Mouse (Mus musculus): ENCODE data around the gene Fam222a.
A peak's percentile ranks its signal among the peaks of the same experiment; 100 is the strongest.

Gene Fam222a

DNA sequence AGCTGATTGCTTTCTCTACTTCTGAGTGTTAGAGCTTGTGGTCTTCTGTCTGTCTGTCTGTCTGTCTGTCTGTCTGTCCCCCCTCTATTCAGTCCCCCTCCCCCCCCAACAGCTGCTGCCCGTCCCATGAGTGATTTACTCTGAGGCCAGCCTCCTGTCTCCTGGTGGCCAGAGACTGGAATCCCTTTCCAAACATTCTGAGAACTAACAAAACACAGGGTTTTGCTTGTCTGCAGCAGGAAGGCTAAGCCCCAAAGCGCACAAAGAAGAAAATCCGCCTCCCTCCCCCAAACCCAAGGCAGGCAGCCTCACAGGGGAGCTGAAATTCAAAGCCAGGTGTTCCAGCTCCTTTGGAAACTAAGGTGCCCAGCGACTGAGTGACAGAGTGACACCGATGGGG is 17.9 kb downstream of the Fam222a start:
- DNase-seq: no peak

DNA sequence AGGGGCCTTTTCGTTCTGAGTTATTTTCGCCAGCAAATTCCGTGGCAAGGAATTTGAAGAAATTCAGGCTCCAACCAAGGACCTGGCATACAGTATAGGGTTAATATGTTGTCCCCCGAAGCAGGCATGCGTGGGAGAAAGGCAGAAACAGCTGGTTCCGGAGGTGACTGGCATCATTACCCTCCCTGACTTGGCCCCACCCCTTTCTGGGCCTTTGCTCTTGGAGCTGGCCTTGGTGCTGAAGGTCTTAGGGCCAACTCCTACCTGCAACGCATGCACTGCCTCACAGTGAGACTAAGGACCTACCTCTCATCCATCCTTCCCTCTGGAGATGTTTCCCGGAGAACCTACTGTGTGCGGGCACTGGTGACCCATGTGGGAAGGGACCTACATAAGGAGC is 20.1 kb downstream of the Fam222a start:
- DNase-seq: peak; percentile 88

DNA sequence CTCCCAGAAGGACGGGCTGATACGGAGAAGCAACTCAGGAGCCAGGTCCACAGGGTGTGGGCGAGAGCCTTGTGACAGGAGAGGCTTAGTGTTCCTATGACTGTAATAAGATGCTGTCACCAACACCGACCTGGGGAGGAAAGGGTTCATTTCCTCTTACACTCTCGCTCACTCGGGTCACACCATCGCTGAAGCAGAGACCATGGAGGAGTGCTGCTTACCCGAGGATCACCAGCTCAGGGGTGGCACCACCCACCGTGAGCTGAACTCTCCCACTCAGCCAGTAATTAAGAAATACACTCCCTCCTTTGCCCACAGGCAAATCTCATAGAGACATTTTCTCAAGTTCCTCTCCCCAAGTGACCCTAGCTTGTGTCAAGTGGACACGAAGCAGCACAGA is 20.6 kb downstream of the Fam222a start:
- DNase-seq: no peak

DNA sequence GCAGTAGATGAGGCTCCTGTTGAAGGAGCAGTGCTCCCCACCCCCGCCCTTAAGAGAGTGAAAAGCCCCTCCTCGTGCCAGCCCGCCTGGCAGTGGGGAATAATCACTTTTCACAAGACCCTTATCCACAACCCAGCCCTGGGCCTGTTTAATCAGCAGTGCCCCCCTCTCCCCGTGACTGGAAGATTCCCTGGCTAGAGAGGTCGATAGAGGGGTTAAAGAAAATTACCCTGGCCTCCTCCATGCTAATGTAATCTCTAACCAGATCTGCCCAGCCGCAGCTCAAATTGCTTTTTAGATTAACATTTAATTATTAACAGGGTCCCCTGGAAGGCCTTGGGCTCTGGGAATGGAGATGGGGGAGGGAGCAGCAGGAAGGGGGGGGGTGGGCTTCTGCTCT is 21.2 kb downstream of the Fam222a start:
- peak; percentile 62 for DNase-seq

DNA sequence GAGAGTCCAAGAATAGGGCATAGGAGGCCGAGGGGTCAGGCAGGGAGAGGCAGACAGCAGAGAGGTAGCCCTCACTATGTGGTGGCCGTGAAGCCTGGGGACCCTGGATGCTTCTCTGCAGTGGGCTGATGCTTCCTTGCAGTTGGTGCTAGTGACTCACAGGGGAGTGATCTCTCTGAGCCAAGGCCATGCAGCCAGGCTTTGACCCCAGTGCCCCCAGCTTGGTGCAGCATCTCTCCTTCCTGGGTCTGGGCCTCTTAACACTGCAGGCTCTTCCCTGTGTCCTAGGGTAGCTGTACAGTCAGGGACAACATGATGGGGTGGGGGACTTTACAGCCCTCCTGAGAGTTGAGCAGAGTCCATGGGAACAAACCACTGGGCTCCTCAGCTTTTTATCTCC is 21.6 kb downstream of the Fam222a start:
- DNase-seq: no peak

DNA sequence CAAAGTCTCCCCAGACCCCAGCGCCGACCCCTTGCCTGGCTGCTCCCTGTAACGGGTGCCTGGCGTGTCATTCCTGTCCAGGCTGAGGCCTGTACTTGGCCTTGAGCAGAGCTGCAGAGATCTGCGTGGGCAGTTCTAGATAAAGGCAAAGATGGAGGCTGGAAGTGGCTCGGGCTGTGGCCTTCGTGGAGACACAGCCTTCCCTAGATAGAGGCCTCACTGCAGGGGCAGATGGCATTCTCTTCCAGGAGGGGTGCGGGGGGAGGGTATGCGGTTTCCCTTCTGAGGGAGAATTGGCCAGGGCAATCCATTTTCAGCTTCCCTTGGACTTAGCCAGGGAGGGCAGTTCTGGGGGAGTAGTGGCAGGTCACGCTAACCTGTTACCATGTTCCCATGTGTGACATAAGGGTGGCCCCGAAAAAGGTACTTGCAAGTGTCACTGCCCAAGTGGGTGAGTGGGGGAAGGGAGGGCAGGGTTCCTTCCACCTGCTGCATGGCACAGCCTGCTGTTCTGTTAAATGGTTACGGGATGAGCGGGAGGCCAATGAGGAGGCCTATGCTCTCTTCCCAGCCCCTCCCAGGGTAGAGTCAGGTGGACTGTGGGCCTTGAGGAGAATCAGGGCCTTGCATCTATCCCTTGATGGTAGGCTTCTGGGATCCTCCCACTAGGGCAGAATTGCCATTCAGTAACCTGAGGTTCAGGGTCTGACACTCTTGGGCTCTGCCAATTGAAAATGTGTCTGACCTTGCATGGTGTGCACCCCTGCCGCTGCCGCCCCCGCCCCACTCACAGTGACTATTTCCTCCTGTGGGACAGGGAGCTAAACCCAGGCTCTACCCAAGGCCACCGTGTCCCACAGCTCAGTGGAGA is 22.5 kb downstream of the Fam222a start:
- DNase-seq: no peak

DNA sequence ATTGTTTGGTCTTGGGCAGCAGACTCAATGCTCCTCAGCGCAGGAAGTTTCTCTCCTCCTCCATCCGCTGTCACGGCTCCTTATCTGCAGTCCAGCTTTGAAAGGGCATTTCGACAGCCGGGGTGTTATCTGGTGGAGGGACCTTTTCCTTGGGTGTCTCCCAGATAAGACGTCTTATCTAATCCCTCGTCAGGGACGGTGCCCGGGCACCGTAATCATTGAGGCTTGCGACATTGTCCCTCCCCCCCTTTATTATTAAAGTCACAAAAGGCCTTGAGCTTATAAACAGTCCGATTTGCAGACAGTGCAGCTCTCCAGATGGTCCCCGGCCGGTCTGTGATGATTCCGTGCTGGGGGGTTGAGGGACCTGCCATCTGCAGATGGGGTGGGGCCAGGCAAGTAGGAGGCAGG is 23.3 kb downstream of the Fam222a start:
- DNase-seq: no peak

DNA sequence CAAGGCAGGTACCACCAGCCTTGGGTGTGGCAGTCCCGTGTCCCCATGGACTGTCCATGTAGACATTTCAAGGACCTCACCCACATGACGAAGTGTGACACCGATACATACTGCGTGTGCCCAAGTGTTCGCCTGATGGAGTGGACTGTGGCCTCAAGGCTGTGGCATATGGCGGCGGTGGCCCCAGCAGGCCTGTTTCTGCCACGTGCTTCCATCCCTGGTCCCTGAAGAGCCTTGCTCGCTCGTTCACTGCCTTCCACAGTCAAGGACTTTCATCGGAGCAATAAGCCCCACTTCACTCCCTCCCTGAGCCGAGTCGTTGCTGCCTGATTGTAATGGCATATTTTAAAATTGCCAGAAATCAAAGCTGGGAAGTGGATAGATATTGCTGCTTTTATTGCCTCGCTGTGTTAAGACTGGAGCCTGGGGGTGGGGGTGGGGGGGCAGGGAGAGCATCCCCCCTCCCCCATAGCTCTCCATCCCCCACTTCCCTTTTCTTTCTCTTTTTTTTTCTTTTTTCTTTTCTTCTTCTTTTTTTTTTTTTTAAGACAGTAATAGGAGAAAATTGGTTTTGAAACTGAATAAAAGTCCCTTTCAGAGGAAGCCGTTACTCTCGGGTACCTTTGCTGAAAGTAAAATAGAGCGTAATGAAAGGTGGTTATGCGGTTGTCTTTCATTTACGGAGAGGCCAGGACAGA is 24.8 kb downstream of the Fam222a start:
- no peak for DNase-seq

DNA sequence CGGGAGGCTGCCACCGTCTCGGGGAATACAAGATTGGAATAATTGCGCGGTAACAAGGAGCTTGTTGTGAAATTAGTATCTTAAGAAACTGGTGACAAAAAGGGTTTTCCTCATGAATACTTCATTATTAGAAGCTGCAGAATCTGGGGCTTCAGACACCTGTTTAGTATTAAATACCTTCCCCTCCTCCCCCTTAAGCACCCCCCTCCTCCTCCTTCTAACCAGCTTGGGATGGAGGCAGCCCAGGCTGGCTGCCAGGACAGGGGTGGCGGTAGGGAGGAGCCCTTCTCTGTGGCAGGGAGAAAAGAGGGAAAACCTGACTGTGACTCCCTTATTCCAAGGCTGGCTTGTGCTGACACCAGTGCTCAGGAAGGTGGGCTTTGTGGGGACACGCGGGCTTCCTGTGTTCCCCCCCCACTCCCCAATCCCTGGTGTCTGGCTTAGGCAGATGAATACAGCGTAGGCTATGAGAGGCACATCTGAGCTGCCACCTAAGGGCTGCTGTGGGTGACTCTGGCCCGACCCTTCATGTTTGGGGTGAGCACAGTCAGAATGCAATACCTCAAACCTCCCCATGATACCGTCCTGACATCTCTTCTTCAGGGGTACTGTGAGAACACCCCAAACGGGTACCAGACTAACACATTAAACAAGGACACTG is 25.5 kb downstream of the Fam222a start:
- DNase-seq: no peak

DNA sequence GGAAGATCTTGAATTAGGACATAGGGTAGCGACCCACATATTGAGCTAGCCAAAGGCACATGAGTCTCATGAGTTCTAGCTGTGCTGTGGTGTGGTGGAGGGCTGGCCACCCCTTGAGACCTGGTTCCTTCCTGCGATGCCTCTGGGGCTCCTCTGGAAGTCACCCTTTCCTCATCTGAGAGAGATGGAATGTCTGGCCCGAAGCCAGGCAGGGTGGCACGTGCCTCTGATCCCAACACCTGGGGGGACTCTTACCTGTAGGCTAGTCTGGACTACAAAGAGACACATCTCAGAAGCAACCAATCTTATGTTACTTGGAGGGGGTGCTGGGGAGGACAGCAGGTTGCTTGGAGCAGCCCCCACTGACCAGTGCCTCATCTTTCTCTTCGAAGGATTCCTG is 26.1 kb downstream of the Fam222a start:
- peak; percentile 48 for DNase-seq

DNA sequence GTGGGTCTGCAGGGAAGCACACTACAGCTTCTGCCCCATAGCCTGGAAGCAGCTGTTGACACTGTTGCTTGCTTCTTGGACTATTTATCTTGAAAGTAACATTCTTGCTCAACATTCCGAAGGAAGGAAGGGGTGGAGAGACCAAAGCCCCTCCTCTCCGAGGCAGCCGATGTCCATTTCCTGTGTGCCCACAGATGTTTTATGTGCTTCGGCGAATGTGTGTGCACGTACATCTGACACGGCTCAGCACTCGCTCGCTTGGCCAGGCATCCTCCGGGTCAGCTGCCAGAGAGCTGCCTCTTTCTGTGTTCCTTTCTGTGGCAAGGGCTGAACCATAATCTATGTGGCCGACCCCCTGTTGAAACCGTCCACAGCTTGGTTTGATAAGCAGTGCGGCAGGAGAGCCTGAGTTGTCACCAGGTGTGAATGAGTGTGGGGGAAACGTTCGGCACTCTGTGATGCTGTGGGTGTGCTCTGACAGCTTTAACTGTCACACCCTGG is 27.0 kb downstream of the Fam222a start:
- DNase-seq: peak; percentile 64

DNA sequence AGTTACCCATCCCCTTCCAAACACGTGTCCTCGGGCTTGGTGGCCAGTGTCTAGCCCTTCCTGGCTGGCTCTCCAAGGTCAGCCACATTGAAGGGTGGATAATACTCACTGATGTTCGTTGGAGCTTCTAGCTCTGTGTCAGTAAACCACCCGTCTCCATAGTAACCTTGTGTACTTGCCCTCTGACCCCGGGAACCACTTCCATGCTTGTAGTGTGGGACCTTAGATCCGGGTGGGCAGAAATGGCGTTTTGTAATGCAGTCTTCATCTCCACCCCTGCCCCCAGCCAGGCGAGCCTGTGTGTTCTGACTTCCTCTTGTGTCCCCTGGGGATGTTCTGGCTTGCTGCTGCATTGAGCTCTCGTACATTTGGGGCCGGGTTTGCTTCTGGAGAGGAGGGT is 28.8 kb downstream of the Fam222a start:
- DNase-seq: peak; percentile 46

DNA sequence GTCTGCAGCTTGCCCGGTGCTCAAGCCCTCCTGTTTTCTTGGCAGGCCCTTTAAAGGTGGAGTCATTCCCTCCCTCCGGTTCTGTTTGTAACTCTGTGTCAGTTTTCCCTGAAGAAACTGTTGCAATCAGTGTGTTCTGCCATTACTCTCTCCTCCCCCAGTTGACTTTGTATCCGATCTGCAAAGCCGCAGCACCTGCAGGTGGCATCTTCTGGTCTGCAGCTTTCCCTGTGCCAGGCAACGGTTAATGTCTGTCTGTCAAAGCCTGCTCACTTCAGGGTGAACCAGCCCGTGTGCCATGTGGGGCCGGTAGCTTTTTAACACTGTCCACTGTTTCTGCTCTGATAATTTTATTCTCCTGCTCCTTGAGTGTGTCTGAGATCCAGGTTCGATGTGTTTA is 29.4 kb downstream of the Fam222a start:
- no peak for DNase-seq

DNA sequence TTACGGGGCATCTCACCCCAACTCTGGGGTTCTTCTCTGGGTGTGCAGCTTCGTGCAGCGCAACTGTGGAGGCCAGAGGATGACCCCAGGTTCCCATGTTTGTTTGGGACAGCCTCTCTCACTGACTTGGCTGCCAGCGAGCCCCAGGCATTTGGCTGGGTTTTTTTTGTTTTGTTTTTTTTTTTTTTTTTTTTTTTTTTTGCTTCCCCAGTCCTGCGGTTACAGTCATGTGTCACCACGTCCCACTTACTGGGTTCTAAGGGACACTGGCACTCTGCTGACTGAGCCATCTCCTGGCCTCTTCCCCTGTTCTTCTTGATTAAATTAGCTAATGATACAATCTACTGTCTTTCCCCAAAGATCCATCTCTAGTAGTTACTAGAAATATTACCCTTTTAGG is 29.8 kb downstream of the Fam222a start:
- DNase-seq: no peak

DNA sequence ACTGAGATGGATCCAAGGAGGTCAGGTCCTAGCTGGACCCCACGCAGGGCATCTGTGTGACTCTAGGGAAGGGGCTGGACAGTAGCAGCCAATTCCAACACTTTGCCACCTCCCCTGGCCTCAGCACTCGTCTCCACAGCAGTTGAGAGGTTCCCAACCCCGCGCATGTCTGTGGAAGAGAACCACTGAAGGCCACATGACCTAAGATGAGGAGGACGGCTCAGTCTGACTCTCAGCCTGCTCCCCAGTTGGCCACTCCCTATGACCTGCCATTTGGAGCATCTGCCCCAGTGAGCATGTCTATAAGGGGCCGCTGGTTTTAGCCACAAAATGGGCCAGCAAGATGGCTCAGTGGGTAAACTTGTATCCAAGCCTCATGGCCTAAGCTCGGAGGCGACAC is 34.2 kb downstream of the Fam222a start:
- DNase-seq: no peak

DNA sequence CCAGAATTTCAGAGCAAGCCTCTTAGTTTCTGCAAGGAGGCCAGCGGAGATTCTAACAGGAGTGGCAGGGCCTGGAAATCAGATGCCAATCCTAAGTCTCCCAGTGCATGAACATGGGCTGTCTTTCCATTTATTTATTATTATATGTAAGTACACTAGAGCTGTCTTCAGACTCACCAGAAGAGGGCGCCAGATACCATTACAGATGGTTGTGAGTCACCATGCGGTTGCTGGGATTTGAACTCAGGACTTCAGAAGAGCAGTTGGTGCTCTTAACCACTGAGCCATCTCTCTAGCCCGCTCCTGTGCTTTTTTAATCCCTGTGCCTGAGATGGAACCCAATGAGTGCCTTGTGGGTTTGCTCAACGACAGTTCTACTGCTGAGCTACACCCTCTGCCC is 36.2 kb downstream of the Fam222a start:
- DNase-seq: no peak

DNA sequence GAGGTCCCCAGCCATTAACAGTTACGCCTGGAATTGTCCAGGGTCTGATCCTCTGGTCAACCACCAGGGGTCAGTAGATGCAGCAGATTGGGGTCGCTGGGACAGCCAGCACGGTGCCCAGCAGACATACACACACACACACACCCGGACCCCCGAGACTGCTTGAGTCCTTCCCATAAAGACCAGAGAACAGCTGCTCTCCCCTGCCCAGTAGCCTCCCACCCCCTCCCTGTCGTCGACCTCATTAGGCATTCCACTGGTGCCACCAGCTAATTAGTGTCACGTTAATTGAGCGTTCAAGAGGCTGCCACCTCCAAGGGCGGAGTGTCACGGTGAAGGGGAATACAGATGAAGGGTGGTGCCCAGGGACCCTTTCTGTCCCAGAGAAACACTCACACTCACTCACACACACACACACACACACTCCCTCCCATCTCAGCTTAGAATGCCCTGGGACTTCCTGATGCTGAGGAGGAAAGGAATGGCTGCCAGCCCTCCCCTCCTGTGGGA is 37.0 kb downstream of the Fam222a start:
- no peak for DNase-seq

DNA sequence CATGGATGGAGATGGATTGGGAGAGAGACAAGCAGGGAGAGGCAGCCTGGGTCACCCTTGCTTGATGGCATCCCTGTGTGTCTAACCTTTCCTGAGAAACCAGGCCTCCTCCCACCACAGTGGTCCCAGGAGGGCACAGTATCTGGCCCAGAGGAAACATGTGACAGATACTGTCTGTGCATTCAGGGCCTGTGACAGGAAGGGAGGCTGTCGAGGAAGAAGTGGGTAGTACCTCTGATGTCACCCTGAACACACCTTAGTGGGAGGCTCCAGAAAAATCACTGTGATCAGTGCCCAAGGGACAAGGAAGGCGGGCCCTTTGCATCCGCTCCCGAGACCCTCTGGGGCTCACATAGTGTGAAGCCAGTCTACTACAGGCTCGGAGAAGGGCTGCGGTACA is 38.2 kb downstream of the Fam222a start:
- no peak for DNase-seq

DNA sequence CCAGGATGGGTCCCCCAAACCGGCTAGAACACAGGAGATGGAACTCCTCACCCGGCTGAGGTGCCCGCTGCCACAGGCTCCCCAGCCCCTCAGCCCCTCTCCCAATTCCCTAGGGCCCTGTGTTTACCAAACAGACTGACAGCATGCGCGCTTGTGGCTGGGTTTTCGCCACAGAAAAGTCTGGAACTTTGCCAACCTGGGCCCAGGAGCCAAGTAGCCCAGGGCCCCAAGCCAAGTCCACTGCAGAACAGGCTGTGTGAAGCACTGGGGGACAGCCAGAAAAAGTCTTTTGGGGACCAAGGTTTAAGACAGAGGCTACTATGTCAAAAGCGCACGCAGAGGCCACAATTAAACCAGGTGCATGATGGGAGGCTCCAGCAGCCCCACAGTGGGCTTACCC is 39.8 kb downstream of the Fam222a start:
- peak; percentile 78 for DNase-seq

DNA sequence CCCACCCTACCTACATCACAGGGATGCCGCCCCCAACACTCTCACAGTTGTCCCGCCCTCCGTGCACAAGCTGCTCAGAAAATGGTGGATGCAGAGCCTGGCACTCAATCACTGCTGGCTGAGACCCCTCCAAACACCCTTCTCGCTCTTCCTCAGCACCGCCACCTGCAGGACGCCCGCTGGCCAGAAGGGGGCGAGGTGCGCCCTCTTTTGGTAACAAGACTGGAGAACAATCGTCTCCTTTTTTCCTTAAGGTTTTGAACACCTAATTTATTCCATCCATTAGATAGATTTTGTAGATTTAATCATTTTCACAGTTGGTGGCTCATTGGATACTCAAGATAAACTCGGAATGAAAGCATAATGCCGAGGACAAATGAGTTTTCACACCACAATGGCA is 40.7 kb downstream of the Fam222a start:
- DNase-seq: peak; percentile 76

DNA sequence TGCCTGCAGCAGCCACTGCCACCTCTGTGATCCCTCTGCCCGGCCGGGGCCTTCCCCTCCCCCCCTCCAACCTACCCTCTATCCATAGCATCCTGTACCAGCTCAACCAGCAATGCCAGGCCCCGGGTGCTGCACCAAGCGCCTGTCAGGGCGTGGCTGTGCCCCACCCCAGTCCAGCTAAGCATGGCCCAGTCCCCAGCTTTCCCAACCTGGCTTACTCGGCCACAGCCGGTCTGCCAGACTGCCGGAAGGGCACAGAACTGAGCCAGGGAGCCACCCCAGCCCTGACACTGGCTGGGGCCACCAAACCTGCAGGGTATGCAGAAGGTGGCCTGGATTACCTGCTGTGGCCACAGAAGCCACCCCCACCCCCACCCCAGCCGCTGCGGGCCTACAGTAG is 43.4 kb downstream of the Fam222a start:
- DNase-seq: no peak

DNA sequence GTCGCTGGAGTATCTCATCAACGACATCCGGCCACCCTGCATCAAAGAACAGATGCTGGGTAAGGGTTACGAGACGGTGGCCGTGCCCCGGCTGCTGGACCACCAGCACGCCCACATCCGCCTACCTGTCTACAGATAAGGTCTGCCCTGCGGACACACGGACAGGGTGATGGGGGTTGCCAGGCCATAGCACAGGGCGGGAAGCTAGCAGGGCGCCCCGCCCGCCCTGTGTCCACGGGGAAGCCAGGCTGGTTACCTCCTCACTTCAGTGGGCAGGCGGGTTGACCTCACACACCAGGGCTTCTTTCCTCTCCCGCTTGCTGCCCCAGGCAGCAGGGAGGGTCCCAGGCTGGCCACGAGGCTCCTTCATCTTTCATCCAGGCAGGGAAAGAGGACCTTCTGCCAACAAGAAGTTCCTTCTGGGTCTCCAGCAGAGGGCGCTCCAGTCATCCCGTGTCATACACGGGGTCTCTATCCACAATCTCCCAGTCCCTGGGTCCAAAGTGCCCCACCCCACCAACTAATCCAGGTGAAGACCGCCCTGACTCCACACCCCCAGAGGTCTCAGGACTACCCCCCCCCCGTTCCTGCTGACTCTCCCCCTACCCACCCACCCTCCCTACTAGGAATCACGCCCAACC is 44.3 kb downstream of the Fam222a start:
- no peak for DNase-seq

DNA sequence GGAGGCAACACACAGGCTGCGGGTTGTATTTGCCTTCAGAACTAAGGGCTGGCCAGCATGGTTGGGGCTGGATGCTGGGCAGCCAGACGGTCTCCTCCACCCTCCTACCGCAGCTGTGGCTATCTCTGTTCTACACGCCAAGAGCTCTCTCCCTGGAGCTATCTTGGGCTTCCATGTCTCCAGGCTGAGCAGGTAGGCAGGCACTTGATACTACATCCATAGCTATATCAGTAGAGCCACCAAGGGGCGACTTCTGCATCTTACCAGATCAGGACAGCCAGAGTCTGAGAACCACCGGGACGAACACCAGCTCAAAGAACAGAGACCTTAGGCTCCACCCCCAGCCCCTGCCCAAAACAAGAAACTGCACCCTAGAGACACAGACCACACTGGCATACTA is 47.0 kb downstream of the Fam222a start:
- DNase-seq: no peak
